Mouse (Mus musculus) spleen, postnatal 4 days (tissue): ENCODE measurements around the gene Plac1.
A peak's percentile ranks its signal among the peaks of the same experiment; 100 is the strongest.

Experiments
- DNase-seq, 2 experiments: peaks; one replicate each; pipeline ENCODE4 v3.0.0; 2022; ENCODE audit warnings: low spot score in 2 of 2

The Plac1 gene

DNA sequence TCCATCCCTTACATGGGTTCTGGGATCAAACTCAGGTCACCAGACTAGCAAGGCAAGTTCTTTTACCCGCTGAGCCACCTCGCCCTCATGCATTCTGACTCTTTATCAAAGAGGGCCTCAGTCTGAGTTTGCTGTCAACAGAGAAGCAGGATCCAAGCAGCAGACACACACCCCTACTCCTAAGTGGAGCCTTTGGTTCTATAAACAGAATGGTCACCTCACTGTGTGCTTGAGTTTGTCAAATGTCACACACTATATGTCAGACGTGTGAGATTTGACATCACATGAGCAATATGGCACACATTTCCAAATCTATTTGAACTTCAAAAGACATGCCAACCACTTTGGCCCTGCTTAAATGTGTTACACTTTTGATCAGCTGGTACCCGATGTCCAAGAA, 42.2 kb downstream of the Plac1 start:
- no peak for DNase-seq

DNA sequence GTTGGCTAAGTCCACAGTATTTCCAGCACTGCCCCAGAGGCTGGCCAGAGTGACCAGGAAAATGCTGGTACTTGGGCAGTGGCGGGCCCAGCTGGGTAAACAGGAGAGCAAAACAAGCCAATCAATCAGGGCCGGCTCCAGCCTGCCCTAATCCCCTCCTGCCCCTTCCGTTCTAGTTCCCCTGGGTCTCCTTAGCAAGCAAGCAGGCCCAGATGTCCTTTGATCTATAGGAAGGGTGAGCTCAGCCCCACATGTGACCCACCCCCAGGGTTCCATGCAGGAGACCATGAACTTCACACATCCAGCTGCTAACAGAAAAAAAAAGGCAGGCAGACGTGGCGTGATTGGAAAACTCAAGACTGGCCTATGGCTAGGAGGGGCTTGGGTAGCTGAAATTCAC, 43.5 kb downstream of the Plac1 start:
- no peak for DNase-seq

DNA sequence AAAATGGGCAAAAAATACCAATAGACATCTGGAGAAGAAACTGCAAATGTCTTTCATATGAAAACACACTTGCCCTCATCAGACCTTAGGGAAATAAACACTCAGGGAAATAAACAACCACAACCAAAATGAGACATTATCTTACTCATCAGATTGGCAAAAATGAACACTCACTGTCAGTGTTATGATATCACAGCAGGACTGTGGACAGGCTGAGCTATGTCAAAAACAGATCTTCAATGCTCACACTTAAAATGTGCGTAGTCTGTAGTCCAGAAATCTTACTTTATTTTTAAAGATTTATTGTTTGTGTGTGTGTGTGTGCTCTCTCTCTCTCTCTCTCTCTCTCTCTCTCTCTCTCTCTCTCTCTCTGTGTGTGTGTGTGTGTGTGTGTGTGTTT, 51.2 kb downstream of the Plac1 start:
- no peak for DNase-seq

DNA sequence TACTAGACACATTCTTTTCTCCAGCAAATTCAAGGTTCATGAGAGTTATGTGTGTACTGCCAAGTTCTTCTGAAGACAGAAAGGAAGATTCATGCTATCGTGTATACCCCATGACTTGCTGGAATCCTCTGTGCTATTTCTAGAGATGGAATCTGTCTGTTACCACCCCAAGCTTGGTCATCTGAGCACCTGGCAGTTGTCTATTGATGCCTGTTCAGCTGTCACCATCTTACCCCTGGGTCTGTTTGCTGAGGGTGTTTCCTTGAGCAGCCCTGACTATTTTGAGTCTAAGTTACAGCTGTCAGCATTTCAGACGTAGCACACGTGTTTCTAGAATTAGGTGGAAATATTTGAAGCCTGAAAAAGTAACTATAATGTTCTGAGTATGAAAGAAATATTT, 60.1 kb downstream of the Plac1 start:
- DNase-seq: no peak

DNA sequence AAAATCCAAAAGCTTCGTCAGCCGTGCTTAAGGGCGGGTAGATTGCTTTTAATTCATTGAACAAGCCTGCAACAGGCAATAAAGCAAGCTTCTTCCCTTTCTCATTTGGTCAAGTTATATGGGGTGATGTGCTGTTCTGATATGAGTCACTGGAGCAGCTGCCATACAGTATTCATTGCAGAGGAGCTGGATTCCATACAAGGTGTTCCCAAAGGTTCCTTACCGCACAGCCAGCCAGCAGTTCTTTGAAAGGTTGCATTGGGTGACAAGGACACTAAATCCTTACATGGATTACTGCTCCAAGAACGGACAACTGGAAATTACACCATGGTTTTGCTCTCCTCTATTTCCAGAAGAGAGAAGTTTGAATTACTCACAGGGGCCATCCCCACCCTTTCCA, 63.6 kb downstream of the Plac1 start:
- no peak for DNase-seq

DNA sequence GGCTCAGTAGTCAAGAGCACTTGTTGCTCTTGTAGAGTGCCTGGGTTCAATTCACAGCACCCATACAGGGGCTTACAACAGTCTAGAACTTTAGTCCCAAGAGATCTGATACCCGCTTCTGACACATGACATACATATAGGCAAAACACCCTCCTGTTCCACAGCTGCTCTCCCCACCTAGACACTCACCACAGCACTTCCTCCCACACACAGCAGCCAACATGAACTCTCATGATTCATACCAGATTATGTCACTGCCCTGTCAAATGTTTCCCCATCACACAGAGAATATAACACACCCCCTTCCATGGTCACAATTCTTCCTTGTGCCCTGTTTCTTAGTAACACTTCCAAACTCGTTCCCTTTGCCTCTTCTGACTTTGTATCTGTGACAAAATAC, 71.3 kb downstream of the Plac1 start:
- no peak for DNase-seq

DNA sequence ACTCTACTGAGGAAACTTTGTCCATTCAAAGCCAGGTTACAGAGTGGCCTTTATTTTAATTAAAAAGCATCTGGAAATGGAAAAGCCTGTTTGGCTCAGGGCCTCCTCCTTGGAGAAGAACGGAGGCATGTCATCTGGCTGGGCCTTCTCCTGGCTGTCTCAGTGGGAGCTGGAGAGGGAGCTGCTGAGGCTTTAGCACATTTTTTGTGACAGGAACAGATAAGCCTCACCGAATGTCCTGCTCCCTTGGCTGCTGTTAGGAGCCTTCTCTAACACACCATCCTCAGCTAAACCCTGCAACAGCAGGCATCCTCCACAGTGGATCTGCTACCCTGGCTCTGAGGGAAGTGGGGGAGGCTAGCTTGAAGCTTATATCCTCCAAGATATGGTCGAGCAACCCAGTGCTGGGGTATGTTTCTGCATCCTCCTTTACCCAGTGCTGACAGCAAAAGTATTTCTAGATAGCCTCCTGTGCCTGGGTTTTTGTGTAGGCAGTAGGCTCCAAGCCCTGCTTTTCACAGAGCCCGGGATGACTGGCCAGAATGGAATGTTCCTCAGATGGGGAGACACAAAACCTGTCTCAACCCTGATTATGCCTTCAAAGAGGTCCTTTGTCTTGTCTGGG, 72.9 kb downstream of the Plac1 start:
- no peak for DNase-seq

DNA sequence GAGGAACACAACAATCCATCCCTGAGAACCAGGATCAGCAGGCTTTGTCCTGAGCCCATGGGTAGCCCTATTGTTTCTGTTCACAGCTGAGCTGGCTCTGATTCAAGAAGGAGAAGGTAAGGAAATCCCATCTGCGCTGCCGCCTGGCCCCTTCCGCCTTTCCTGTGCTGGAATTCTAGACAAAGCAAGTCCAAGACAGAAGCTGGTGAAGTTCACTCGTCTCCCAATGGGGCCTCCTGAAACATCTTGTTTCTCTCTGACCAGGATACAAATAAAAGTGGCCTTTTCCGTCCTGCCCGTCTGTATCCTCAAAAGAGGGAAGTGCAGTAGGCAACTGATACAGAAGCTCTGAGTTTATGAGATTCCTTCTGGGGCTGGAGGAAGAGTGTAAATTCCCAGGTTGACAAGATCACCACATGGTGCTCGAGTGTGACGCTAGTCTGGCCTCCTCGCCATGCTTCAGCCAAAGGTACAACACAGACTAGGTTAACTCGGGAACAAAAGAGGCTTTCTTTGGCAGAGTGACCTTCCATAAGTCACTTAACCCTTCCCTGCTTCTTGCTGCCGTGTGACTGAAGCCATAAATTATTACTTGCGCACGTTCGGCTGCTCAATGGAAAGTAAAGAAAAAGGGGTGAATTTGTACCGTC, 73.5 kb downstream of the Plac1 start:
- DNase-seq: no peak

DNA sequence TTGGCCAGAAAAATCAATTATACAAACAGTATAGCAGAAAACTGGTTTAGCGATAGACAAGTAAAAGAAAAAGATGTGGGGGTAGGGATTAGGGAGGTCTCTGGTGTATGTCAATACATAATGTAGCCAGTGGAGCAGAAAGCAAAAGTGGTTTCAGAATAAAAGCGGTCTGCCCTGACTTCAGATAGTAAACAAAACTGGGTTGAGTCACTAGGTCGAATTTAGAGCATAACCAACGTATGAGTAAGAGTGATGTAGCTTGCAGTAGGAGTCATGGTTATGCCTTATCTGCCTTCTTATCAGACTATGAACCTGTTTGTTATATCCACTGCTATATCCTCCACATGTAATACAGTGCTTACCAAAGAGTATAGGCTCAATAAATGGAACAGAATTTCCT, 77.3 kb downstream of the Plac1 start:
- DNase-seq: no peak

DNA sequence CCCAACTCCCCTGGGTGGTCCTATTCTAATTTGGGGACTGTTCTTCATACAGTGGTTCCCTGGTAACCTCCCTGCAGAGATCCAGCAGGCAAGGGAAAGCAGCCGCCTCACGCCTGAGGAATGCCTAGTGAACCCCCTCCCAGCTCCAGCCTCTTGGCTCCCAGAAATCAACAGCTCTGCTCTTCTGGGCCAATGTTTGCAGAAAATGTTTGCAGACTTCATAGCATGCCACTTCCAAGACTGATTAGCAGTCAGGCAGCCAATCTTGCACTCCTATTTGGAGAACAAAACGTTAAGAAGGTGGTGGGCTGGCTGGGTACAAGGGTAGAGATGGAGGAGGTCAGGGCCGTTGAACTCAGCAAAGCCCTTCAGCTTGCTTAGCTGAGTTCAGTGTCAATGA, 78.3 kb downstream of the Plac1 start:
- DNase-seq: no peak

DNA sequence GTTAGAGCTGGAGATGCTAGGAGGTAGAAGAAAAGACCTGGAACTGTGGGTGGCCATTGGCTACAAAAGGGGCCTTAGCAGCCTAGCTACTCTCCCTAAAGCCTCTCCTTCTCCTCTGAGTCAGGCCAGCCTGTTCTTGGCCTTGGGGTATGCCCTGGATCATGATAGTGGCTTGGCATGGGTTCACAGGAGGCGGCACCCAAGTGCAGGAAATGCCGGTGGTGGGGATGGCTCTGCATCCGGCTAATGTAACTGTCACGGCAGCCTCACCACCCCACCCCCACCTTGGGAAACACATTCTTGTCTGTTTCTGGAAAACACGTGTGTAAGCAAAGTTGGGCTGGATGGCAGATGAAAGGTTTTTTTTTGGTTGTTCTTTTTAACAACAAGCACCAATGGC, 78.8 kb downstream of the Plac1 start:
- DNase-seq: peak in 1 of 2 experiments; percentile 12

DNA sequence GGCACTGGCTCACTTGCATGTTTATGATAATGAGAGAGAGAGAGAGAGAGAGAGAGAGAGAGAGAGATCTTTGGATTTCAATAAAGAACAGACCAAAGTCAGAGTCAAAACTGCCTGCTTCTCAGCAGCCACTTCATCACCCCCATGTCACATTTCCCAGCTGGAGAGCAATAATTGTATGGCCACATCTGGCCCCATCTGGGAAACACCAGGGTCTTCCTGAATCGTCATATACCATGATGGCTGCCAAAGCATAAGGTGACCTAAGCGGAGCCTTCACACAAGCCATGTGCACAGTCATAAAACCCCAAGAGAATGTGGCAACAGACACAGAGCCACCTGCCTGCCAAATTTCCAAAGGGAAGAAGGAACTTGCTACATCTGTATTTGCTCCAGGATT, 91.9 kb downstream of the Plac1 start:
- DNase-seq: no peak

DNA sequence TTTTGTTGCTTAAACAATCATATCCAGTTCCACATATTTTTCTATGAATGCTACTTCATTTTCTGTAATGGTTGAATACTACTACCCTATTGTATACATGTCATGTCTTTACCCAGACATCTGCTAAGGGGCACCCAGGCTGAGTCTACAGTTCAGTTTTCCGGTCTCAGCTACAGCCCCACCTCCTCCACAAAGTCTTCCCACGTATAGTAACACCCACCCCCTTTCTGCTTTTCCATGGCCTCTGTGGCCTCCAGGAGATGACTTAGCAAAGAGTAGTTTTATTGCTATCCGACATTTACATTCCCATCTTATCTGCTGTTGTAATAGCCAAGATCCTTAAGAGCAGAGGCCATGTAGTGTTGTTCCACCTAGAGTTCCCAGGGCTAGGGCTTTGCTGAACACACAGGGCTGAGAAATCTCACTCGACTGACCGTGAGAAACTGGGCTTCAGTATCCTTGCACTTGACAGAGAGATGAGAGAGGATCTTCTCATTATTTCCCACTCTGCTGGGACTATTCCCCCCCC, 93.5 kb downstream of the Plac1 start:
- DNase-seq: no peak

DNA sequence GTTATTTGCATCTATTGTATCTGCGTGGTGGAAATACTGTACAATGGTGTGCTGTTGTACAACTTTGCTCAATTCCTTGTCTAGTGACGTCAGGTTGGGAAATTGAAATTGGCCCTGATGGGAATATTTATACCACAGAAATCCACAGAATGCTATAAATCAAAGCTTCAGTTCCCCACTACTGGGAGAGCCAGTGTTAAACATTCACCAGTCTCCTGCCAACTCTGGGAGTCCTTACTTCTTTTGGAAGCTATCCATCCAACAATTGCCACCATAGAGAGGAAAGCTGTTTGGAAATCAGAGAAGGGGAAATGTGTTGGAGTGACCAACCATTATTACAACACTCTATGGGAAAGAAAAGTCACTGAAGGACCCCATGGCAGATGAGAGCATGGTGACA, 100.3 kb downstream of the Plac1 start:
- no peak for DNase-seq

DNA sequence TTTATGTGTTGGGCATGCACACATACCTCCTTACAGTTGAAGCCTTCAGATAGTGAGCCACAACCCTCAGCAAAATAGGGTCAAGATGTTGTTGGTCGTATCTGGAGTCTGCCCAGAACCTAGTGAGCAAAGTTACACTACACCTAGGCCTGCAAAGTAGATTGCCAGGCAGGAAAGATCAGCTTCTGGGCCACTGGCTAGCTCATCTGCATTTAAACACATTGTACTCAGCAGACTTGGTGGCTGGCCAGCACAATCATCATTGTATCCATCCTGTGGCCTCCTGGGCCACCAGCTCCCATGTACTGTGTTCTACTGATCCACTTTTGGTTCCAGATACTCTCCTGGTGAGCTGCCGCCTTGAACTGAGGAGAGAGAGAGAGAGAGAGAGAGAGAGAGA, 102.8 kb downstream of the Plac1 start:
- DNase-seq: no peak

DNA sequence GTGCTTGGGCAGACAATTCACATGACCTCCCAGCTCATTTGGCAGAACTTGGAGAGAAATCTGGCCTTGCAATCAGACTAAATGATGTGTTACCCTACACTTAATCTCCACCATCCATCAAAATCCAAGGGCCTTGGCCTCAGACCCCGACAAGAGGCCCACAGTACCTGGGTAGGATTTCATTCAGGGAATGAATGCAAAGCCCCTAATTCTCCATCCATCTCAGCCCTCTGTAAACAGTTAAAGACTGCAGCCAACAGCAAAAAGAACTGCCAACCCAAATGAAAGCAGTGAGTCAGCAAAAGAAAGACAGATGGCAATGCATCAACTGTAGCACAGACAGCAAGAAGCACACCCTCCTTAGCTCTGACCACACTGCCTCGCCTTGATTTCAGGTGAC, 110.4 kb downstream of the Plac1 start:
- DNase-seq: no peak

DNA sequence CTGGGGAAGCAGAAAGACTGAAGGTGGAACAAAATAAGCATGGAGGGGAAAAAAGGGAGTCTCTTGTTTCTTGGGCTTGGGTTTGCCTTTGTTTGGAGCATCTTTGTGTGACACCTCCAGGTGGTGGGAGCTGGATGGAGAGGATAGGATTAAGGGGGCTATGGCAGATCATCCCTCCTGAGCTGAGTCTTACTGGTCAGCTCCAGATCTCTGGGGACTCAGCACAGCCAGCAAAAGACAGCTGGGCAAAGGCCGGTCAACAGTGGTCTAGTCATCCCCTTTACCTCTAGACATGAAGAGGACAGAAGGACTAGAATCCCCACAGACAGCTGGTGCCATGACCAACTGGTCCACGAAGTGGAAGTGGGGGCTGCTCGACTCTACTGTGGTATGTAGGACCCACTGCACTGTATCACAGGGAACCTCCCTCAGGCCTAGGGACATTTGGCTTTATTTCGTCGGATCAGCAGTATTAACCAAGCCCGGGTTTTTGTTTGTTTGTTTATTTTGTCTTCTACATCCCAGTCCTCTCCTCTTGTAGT, 113.3 kb downstream of the Plac1 start:
- no peak for DNase-seq

DNA sequence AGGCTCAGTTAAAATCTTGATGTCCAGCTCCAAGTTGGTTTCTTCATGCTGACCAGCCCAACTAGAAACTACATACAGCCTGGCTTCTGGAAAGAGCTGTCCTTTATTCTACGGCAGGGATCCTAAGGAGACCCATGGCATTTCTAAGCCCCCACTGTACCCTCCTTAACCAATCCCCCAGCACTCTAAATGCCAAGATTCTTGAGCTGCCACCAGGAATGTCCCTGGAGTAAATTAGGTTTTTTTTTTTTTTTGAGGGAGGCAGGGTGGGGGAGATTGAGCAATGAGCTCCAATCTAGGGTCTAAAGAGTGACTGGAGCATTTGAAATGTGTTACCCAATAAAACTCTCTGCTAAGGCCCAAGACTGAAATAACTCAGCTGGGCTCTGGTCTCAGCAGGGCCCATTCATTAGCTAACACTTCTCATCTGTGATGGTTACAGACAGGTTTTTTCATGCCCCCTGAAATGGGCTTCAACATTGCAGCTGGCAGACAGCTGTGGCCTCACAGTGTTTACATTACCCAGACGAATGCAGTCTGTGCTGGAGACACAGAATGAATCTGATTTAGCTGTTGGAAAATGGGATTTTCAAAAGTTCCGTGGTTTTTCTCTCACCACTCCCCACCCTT, 114.0 kb downstream of the Plac1 start:
- no peak for DNase-seq

DNA sequence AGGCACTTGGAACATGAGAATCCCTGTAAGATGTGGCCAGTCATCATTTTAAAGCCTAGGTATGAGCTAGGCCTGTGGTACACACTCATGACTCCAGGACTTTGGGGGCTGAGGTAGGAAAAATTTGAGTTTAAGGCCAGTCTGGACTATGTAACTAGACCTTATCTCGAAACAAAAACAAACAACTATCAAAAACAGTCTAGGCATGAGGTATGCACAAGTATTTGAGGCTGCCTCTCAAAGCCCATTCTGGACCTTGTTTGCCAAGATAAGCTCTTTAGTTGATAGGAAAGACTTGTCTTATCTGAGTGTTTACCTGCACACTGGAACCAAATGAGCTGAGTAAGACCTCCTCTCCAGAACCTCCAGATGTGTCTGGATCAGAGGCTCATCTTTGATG, 116.3 kb downstream of the Plac1 start:
- no peak for DNase-seq

DNA sequence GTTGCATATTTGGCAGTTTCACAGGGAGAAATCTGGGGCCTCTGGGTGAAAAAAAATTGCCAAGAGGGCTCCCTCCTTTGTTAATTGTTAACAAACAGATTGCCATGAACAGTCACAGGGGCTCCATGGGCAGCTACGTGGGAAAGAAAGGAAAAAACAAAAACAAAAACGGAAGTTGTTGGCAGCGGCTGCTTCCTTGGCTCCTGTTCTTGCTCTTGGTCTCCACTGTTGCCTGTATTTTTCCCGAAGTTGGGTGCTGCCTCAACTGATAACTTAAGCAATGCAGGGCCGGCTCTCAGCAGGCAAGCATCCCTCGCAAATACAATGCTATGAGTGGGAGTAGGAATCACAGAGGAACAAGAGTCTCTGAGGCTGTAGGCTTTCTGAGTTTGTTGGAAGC, 121.3 kb downstream of the Plac1 start:
- no peak for DNase-seq

DNA sequence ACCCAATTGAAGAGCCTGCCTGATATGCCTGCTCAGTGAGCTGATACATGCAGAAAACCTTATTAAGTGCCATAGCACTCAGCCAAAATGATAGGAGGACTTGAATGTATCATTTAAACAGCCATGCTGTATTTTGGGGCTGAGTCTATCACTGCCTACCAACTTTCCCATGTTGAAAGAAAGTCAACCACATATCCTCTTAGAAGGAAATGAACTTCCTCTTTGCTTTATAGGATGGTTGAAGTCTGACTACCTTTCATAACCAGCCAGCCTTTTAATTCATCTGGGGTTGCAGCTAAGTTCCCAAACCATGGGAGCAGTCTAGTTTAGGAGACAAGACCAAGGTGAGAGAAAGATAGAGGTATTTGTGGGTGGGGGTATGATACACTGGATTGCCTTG, 121.9 kb downstream of the Plac1 start:
- no peak for DNase-seq

DNA sequence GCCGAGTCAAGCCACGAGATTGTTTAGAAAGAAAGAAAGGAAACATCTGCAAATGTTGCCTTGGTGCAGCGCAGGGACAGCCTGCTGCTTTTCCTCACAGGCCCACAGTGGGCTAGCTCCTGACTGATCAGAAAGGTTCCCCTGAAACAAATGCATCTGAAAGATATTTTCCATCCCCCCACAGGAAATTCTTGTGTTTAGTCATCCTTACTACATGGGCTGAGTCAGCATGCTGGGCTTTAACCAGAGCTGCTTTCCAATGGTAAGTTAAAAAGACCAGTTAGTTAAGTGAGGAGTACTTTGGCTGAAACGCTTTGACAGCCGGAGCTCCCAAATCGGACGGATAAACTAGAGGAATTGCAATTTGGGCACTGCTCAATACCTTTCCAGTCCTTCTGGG, 124.9 kb downstream of the Plac1 start:
- no peak for DNase-seq

DNA sequence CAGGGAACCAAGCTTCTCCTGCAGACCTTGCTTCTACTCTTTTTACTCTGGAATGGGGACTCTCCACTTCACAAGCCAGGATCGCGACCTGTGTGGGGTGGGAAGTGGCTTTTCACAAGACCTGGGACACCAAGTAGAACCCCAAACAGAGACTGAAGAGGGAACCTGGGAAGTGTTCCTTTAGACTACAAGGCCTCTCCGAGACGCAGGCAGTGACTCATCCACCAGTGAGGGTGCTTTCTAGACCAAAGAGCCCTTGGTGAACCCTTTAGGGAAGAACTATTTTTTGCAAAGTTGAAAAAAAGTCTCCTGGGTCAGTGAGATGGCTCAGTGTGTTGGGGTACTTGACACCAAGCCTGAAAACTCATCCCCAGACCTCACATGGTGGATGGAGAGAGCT, 129.8 kb downstream of the Plac1 start:
- no peak for DNase-seq
